Mouse (Mus musculus): ENCODE measurements around the gene Nop16.

Gene Nop16

DNA sequence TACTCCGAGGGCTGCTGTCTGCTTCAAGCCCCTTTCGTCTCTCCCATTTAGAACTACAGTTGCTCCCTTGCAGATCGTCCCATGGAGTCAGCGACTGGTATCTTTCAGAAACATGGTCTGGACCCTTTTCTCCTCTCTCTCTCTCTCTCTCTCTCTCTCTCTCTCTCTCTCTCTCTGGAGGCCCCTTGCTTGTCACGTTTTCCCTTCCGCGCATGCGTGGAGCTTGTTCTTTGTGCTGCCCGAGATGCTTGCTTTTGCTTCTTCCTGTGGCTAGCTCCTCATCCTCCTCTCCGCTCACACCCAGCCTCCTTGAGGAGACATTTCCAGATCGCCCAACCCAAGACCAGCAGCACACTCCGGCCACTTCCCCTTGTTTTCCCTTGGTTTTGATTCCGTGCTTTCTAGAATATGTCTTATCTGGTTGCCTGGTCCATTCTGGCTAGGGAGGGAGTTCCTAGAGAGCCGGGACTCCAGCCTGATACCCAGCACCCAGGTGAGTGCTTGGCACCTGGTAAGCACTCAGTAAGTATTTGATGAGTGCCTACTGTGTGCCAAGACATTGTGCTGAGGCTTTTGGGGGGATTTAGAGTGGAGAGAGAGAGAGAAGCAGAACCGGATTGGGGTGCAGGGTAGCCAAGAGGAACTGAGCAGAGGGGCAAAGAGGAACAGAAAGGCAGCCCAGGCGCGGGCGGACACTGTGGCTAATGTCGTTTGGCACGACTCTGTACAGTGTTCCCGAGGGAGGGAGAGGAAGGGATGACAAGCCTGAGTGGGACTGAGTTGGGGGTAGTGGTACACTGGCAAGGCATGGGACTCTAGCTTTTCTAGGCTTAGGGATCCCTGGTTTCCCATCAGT, 12.0 kb downstream of the Nop16 start:
- CTCF ChIA-PET = interaction anchor here in 3 of 4 experiments (0.6 to 0.9 kb wide), 4 partner anchors 12 to 1077 kb away, joined by 5 to 8 read pairs (median 6); partner anchors contain the start of gene 4833439L19Rik (in 1 of the 3)
- POLR2A ChIA-PET = interaction anchor here in 3 of 4 experiments (0.5 to 8.8 kb wide), 16 partner anchors 9 to 212 kb away, joined by 3 to 82 read pairs (median 3); partner anchors contain the start of genes Higd2a (in 3 of the 3), Nop16 (in 3 of the 3) and Thoc3 (in 1 of the 3)

DNA sequence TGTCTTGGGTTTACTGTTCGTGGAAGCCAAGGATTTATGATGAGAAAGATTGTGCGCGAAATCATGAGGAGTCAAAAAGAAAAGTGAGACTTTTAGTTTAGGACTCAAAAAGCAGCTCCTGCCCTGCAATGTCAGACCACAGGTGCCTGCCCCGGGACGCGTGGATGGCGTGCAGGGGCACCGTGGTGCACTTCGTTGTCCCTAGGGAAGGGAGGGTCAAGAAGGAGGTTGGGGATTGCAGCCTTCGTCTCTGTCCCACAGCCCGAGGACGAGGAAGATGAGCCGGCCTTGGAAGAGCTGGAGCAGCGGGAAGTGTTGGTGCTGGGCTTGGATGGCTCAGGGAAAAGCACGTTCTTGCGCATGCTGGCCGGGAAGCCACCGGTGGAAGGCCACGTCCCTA, 14.4 kb downstream of the Nop16 start:
- POLR2A ChIA-PET = interaction anchor here in 3 of 4 experiments (0.6 to 8.8 kb wide), 21 partner anchors 8 to 712 kb away, joined by 3 to 82 read pairs (median 6); partner anchors contain the start of genes 4833439L19Rik (in 3 of the 3), Higd2a (in 3 of the 3), Nop16 (in 3 of the 3) and Cltb (in 1 of the 3)
- CTCF ChIA-PET = interaction anchor here in 3 of 4 experiments (0.5 to 1.5 kb wide), 7 partner anchors 10 to 932 kb away, joined by 3 to 6 read pairs (median 3); partner anchors contain the start of genes 4833439L19Rik (in 1 of the 3), Faf2 (in 1 of the 3), Higd2a (in 1 of the 3) and Nop16 (in 1 of the 3)

DNA sequence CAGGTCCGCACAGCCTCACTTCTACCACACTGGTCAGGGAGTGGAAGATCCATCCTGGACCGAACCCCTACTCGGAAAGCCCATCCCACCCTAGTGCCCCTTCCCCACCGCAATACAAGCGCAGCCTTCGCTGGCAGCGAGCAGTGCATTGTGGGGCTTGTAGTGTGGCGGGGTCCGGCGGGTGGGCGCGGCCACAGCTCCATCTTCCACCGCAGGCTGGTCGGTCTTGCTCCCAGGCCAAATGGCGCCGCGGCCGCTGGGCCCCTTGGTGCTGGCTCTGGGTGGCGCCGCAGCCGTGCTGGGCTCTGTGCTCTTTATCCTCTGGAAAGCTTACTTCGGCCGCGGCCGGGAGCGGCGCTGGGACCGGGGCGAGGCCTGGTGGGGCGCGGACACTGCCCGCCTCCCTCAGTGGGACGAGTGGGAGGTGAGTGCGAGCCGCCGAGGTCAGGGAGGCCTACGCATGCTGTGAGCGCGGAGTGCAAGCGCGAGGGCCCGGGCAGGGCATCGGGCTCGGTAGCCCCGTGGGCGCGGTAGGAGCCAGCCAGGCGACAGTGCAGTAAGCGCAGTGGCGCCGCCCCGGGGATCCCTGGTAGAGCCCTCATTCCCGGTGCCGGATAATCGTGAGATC, 14.9 kb downstream of the Nop16 start, which contains the start of gene Arl10:
TSS of gene Arl10 (plus strand) at position 162 of the 628 bp plus-strand sequence.
- POLR2A ChIA-PET = interaction anchor here in 3 of 4 experiments (0.6 to 8.8 kb wide), 24 partner anchors 8 to 713 kb away, joined by 3 to 82 read pairs (median 6); partner anchors contain the start of genes 4833439L19Rik (in 3 of the 3), Higd2a (in 3 of the 3), Nop16 (in 3 of the 3) and Cltb (in 1 of the 3)
- CTCF ChIA-PET = interaction anchor here in 3 of 4 experiments (0.5 to 1.5 kb wide), 5 partner anchors 9 to 135 kb away, joined by 3 to 6 read pairs (median 5); partner anchors contain the start of genes 4833439L19Rik (in 1 of the 3), Faf2 (in 1 of the 3), Higd2a (in 1 of the 3) and Nop16 (in 1 of the 3)

DNA sequence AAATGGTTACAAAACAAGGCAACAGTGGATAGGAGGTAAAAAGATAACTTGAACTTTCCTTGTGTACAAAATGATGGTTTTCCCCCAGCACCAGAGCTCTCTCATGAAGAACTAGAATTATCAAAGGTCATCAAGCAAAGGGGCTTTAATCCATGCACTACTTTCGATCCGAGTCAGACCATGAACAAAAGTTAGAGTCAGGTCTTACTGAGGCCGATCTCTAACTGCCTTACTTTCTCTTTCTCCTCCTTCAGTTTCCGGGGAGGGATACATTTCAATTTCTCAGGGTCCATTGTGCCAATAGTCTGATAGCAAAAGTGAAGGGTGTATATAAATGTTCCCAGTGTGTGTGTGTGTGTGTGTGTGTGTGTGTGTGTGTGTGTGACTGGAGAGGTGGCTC, 17.3 kb downstream of the Nop16 start:
- CTCF ChIA-PET = interaction anchor here in 1 of 4 experiments (0.6 kb wide), 1 partner anchor 1513 kb away, joined by 4 read pairs; no protein-coding TSS in a partner anchor
- POLR2A ChIA-PET = interaction anchor here in 1 of 4 experiments (1.2 kb wide), 1 partner anchor 17 kb away, joined by 3 read pairs; no protein-coding TSS in a partner anchor

DNA sequence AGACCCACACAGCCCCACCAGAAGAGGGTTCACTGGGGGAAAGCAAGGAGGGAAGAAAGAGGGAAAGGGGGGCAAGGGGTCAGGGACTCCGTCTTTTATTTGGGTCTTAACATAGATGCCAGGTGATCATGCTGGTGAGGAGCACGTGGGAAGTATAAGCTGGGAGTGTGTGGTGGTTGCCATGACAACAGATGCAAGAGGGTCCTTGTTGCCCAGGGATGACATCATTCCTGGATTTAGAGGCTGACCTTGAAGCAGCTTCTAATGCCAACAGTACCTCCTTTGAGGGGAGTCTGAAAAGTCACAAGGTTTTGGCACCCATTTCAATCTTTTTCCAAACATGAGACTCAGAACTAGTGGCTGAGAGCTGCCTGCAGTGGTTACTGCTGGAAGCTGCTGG, 18.3 kb downstream of the Nop16 start:
- ChIA-PET CTCF (no interaction called here), POLR2A (interaction anchor here in 3 of 4 experiments (0.7 to 1.7 kb wide), 8 partner anchors 8 to 66 kb away, joined by 3 to 6 read pairs (median 5); partner anchors contain the start of genes Higd2a (in 2 of the 3), Nop16 (in 2 of the 3) and Faf2 (in 1 of the 3))

DNA sequence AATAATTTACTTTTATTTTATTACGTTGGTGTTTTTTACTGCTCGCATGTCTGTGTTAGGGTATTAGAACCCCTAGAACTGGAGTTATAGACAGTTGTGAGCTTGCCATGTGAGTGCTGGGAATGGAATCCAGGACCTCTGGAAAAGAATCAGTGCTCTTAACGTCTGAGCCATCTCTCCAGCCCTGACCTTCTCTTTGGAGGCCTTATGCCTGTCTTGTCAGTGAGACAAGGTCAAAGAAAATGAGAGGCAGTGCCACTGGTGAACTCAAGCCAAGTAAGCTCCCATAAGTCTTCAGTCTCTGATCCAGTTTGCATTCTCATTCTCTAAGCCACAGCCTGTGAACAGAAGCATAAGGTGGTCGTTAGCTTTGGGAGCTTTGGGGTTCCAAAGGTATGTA, 19.2 kb downstream of the Nop16 start:
- POLR2A ChIA-PET = interaction anchor here in 3 of 4 experiments (0.6 to 1.7 kb wide), 7 partner anchors 9 to 56 kb away, joined by 3 to 6 read pairs (median 5); partner anchors contain the start of genes Higd2a (in 2 of the 3) and Nop16 (in 2 of the 3)
- CTCF ChIA-PET = no interaction called here

DNA sequence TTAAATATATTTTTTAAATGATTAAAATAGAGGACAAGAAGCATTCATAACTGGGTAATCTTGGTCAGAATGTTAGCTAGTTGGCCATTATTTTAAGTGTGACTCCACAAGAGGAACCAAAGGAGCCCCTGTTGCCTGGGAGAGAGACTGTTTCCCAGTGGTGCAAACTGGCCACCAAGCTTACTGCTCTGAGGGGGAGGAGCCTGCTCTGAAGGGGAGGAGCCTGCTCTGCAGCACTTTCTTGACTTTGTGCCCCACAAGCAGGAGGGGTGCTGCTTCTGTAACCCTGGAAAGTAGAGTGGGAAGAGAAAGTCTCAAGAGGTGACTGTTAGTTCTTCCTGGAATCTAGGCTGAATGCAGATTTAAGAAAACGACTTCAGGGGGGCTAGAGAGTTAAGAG, 20.6 kb downstream of the Nop16 start:
- ChIA-PET CTCF (interaction anchor here in 1 of 4 experiments (1.0 kb wide), 1 partner anchor 50 kb away, joined by 3 read pairs; no protein-coding TSS in a partner anchor), POLR2A (interaction anchor here (0.6 to 6.1 kb wide), 15 partner anchors 9 to 103 kb away, joined by 3 to 40 read pairs (median 5); partner anchors contain the start of genes Higd2a (in 3 of the 4), Nop16 (in 3 of the 4), Faf2 (in 1 of the 4) and Simc1 (in 1 of the 4))

DNA sequence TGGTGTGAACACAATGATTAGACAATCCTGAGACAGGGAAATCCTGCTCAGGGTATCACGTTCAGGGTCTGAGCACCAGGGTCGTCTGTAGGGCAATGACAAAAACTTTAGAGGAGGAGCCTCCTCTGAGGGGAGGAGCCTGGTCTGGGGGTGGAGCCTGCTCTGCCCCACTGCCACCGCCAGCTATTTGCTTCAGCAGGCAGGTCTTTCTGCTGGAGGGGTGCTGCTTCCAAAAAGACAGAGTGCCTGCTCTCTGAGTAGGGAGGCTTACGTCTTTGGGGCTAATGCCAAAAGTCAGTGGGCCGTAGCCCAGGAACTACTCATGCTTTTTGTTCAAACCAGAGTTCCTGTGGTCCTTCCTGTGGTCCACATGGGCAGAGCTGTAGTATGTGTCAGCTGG, 21.5 kb downstream of the Nop16 start:
- ChIA-PET CTCF (interaction anchor here in 2 of 4 experiments (0.5 to 1.4 kb wide), 3 partner anchors 46 to 720 kb away, joined by 3 to 10 read pairs (median 6); no protein-coding TSS in a partner anchor), POLR2A (interaction anchor here (0.6 to 6.1 kb wide), 22 partner anchors 9 to 721 kb away, joined by 3 to 40 read pairs (median 4); partner anchors contain the start of genes Higd2a (in 3 of the 4), Nop16 (in 3 of the 4), Rnf44 (in 1 of the 4) and Simc1 (in 1 of the 4))

DNA sequence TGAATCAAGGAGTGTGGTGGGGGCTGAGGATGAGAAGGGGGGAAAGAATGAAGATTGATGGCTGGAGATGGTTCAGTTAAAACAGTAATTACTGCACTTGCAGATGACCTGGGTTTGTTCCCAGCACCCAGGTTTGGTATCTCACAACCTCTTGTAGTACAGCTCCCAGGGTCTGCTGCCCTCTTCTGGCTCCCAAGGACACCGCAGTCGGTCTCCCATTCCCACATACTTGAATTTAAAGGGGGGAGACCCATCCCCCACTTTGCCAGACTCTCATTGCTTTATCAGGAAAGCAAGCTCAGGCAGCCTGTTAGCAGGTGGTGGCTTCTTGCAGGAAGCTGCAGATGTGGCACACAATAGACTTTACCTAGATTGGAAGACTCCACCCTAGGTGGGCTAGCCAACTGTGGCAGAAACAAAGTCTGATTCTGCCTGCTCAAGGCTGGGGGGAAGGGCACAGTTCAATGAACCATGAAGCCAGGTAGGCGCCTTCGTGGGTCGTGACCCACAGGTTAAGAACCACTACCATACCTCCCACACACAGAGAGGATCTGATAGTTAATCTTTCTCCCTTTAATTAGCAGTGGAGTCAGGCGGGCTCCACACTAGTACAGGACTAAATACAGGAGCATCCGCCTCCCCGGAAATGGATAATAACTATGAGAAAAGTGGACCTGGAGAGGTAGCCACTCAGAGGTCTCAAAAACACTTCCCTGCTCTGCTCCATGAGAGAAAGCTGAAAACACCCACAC, 24.1 kb downstream of the Nop16 start:
- POLR2A ChIA-PET = interaction anchor here in 3 of 4 experiments (0.6 to 6.1 kb wide), 19 partner anchors 9 to 1307 kb away, joined by 3 to 40 read pairs (median 4); partner anchors contain the start of genes Arl10 (in 3 of the 3), Higd2a (in 2 of the 3), Nop16 (in 2 of the 3) and Rnf44 (in 1 of the 3)

DNA sequence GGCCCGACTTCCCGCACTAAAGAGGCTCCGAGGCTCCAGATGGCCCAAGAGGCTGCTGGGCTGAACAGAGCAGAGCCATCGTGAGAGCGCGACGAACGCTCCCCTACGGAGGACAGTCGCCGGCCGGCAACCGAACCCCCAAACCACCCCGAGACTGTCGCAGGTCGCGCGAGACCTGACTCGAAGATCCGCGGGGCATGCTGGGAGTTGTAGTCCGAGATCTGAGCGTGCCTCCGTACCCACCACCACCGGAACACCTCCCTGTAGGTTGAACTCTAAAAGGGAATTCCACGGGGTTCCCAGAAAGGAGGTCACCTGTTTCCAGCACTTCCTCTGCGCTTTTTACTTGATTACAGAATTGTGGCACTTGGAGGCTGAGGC, 24.7 kb downstream of the Nop16 start, which contains the start of gene 4833439L19Rik:
TSS of gene 4833439L19Rik (minus strand) at position 235 of the 381 bp plus-strand sequence.
- POLR2A ChIA-PET = interaction anchor here in 3 of 4 experiments (1.0 to 6.1 kb wide), 16 partner anchors 9 to 129 kb away, joined by 3 to 40 read pairs (median 4); partner anchors contain the start of genes Arl10 (in 3 of the 3), Simc1 (in 2 of the 3), Higd2a (in 1 of the 3) and Nop16 (in 1 of the 3)
- CTCF ChIA-PET = interaction anchor here in 3 of 4 experiments (0.6 to 1.9 kb wide), 15 partner anchors 9 to 319 kb away, joined by 3 to 8 read pairs (median 5); partner anchors contain the start of genes Arl10 (in 1 of the 3), Faf2 (in 1 of the 3), Higd2a (in 1 of the 3) and Nop16 (in 1 of the 3)

More for the DNA sequence above, 24.1 kb downstream of the Nop16 start:
- CTCF ChIA-PET = interaction anchor here in 3 of 4 experiments (0.5 to 1.9 kb wide), 21 partner anchors 9 to 319 kb away, joined by 3 to 8 read pairs (median 3); partner anchors contain the start of genes Arl10 (in 1 of the 3), Faf2 (in 1 of the 3), Higd2a (in 1 of the 3) and Nop16 (in 1 of the 3)

DNA sequence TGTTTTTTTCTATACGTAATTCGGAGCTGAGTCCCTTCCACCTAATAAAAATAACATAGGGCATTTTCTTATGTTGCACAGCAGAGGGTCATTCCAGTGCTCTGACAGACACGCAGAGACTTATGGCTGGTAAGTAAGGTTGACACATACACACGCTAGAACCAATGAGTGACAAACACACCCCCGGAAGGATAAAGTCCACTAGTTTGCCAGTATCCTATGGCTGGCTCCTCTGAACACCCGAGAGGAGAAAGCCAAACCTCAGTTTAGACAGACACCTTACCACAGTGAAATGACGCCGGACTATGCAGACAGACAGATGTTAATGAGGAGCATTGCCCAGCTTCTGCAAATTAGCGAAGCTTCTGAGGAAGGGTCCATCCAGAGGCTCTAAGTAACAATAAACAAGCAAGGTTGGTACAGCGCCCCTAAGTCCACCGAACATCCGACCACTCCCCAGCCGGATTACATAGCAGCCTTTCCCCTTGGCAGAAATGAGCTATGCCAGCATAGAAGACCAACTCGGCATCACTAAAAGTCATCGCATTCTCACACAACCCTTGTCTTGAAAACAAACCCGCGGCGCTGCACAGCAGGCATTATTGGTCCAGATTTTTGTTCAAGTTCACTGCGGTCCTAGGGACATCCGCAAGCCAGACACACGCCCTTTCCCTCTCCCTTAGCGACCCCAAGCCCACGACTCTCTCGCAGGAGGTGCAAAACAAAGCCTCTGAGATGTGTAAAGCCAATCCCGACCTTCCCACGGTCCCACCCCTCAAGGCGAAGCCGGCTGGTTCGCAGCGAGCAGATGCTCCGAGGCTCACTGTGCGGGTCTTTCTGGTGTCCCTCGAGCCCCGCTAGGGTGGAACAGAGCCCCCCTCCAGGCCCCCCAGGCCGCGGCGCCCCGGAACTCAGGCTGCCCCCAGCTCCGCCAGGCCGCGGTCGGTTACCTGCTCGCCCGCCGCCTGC, 25.4 kb downstream of the Nop16 start:
- ChIA-PET POLR2A (interaction anchor here in 3 of 4 experiments (0.6 to 6.1 kb wide), 15 partner anchors 10 to 217 kb away, joined by 3 to 40 read pairs (median 4); partner anchors contain the start of genes Arl10 (in 3 of the 3), Simc1 (in 2 of the 3), Higd2a (in 1 of the 3) and Nop16 (in 1 of the 3)), CTCF (interaction anchor here in 1 of 4 experiments (1.2 to 1.6 kb wide), 5 partner anchors 8 to 192 kb away, joined by 3 to 8 read pairs (median 3); partner anchors contain the start of gene Faf2)

DNA sequence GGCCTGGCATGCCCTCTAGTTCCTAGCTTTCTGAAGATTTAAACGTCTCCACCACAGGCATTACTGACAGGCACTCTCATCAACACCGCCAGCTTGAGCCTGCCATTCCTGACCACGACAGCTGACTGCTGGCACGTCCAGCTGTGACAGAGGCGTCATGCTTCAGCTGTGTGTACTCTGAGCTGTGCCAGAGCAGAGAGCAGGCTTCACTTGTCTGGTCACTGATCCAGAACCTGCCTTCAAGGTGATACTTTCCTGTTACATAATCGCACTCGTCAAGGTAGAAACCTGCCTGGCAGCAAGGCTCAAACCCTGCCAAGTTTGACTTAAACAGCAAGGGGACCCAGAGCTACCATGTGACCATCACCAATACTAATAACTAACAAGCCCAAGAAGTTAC, 27.3 kb downstream of the Nop16 start:
- ChIA-PET POLR2A (interaction anchor here in 2 of 4 experiments (1.0 to 2.0 kb wide), 8 partner anchors 8 to 58 kb away, joined by 3 to 6 read pairs (median 4); partner anchors contain the start of genes Higd2a (in 1 of the 2), Nop16 (in 1 of the 2) and Simc1 (in 1 of the 2)), CTCF (interaction anchor here in 2 of 4 experiments (0.7 to 1.0 kb wide), 2 partner anchors 13 to 42 kb away, joined by 3 read pairs; no protein-coding TSS in a partner anchor)

DNA sequence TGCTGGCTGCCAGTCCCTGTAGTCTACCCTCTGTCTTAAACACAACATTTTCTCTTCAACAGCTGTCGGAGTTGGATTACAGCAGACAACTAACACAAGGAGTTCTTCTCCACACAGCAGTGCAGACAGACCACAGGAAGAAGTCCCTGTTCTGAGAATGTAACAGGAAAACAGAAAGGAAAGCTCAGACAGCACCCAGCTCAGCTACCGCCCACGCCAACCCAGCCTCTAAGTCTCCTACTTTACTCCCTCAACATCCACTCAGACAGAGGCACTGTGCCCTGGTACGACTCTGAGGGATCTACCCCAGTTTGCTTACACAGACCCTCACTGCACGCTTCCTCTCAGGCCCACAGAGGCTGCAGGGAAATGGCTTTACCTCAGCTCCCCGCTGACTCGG, 29.3 kb downstream of the Nop16 start:
- CTCF ChIA-PET = no interaction called here
- POLR2A ChIA-PET = no interaction called here

DNA sequence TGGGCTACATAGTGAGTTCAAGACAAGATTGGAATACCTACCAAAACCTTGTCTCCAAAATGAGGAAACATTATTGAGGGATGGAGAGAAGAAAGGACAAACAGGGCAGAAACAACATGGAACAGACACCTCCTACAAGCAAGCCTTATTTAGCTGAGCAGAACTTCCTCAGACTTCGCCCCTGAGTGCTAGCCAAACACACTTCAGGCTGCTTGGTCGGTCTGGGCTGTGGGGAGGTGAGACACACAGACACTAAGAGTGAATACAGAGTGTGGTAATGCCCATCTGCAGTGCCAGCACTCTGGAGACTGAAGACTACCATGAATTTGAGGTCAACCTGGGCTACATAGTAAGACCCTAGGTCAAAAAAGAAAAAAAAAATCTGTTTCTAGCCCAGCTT, 30.2 kb downstream of the Nop16 start:
- ChIA-PET POLR2A (no interaction called here), CTCF (interaction anchor here in 2 of 4 experiments (0.7 to 1.5 kb wide), 2 partner anchors 112 to 312 kb away, joined by 3 read pairs; no protein-coding TSS in a partner anchor)

DNA sequence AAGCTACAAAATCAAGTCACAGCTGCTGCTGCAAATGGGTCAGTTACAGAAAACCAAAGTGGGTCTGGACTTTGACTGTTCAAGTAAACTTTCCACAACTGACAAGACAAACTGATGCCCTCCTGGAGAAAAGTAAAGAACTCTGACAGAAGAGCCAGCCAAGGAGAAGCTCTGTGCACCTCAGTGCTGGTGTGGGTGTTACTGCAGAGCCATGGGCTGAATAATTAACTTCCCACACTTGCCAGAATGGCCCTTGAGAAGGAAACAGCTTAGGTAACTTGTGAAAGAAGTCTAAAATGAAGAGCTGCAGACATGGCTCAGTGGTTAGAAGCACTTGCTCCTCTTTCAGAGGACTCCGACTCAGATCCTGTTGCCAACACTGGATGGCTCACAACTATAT, 32.2 kb downstream of the Nop16 start:
- POLR2A ChIA-PET = interaction anchor here in 2 of 4 experiments (1.2 to 1.6 kb wide), 3 partner anchors 9 to 54 kb away, joined by 3 to 4 read pairs (median 4); partner anchors contain the start of genes Higd2a (in 1 of the 2), Nop16 (in 1 of the 2) and Simc1 (in 1 of the 2)
- CTCF ChIA-PET = interaction anchor here in 1 of 4 experiments (0.5 kb wide), 1 partner anchor 185 kb away, joined by 3 read pairs; no protein-coding TSS in a partner anchor
